Mouse (Mus musculus) intestine, postnatal 0 days (tissue): ENCODE results near the gene Fhl1. TPM values are rescaled to one million over a fixed set of nuclear protein-coding genes. Genes with fewer than 3 reads are reported as not detected.

Experiments
- ATAC-seq: fragments of 200-750 bp; cut with Nextera tagmentation; 2 replicates; pipeline ENCODE4 v1.8.0; 2017; ENCODE audit warnings: mild to moderate bottlenecking, moderate TSS enrichment, moderate library complexity
- H3K27ac ChIP-seq: fragments of 300-500 bp; sonication (generic); 2 replicates; pipeline ENCODE4 v1.5.1; 2014; ENCODE audit warnings: mild to moderate bottlenecking, low read depth, low read length, moderate library complexity
- H3K27me3 ChIP-seq: fragments of 300-500 bp; sonication (generic); replicated peaks from 2 replicates; pipeline ENCODE4 v1.6.1; 2014; ENCODE audit warnings: low read length, mixed read lengths; ENCODE audit not compliant: control insufficient read depth, insufficient read depth
- H3K36me3 ChIP-seq: fragments of 300-500 bp; sonication (generic); 2 replicates; pipeline ENCODE4 v1.6.1; 2014; ENCODE audit warnings: mild to moderate bottlenecking, moderate library complexity; ENCODE audit not compliant: control insufficient read depth, insufficient read depth
- H3K4me1 ChIP-seq: fragments of 300-500 bp; sonication (generic); replicated peaks from 2 replicates; pipeline ENCODE4 v1.6.1; 2014; ENCODE audit warnings: antibody characterized with exemption, low read length, mixed read lengths; ENCODE audit not compliant: control insufficient read depth, insufficient read depth
- H3K4me2 ChIP-seq: fragments of 300-500 bp; sonication (generic); replicated peaks from 2 replicates; pipeline ENCODE4 v1.6.1; 2014; ENCODE audit warnings: low read depth, mild to moderate bottlenecking, moderate library complexity
- H3K4me3 ChIP-seq: fragments of 300-500 bp; sonication (generic); 2 replicates; pipeline ENCODE4 v1.5.1; 2014; ENCODE audit warnings: low read depth, low read length
- H3K9ac ChIP-seq: fragments of 300-500 bp; sonication (generic); 2 replicates; pipeline ENCODE4 v1.6.1; 2014; ENCODE audit warnings: mild to moderate bottlenecking, low read depth, low read length
- H3K9me3 ChIP-seq: fragments of 300-500 bp; sonication (generic); 2 replicates; pipeline ENCODE4 v1.6.1; 2016; ENCODE audit warnings: mixed run types; ENCODE audit not compliant: control insufficient read depth
- CTCF ChIP-seq: sonication (generic); IDR thresholded peaks from 2 replicates; pipeline ENCODE4 v1.5.1; 2016; ENCODE audit warnings: low read depth, mild to moderate bottlenecking, control low read depth, antibody characterized with exemption, moderate library complexity
- WGBS: fragments of 180-500 bp; shearing (Covaris S2); extraction: QIAGEN DNeasy Blood & Tissue Kit; methylation state at CpG from one replicate; pipeline ENCODE4 v1.1.7; 2014; 5-methylcytosine and 5-hydroxymethylcytosine counted together
- polyA plus RNA-seq: library from polyadenylated mRNA; unstranded; fragments of >200 nt; fragmentation: Nextera tagmentation; extraction: Ambion mirVana; gene quantifications from 2 replicates; pipeline ENCODE4 v1.2.1, GENCODE M21; 2015

Fhl1 gene
- polyA plus RNA-seq, 1 experiment from 2014 or later = 95.9 TPM

DNA sequence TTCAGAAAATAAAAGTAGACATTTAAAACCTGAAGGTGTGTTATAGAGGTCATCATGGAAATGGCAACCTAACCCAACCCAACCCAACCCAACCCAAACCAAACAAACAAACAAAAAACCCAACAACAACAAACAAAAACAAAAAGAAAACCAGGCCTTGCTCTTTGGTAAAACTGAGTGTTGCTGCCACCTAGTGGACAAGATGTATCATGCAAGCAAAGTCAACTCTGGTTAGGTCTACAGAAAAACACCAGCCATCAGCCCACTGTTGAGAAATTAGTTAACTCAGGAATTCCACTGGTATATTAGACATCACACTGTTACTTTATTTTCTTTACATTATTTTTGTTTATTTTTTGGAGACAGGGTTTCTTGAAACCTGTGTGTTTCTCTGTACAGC is 107.8 kb downstream of the Fhl1 start:
- Histone ChIP-seq H3K9me3 (no peaks in the 10 kb centered on the region), H3K27me3 (no peaks in the 10 kb centered on the region), H3K4me3 (no peak overlapping the region), H3K36me3 (no peaks in the 10 kb centered on the region), H3K4me1 (no peaks in the 10 kb centered on the region), H3K4me2 (no peak overlapping the region), H3K27ac (no peak overlapping the region), H3K9ac (no peak overlapping the region)
- peak; percentile 73 for TF ChIP-seq CTCF
- no peak for ATAC-seq

DNA sequence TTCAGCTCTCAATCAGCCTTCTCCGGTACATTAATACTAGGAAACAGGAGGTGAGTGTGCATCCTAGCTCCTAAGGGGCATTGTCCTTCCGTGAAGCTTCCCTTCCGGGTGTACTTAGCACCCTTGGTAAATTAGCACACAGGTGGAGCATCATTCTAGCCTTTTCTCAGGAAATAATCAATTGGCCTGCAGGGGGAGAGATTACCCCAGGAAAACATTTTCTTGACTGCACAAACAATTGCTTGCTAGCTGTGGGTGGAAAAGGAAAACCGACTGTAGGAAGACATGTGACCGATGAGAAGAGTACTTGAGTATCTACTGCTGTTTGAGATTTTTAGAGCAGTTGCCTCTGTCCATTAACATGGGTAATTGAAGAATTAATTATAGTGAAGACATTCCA is 109.7 kb downstream of the Fhl1 start:
- peak; percentile 42; the same call in 1 of the 2 replicates for TF ChIP-seq CTCF
- Histone ChIP-seq H3K36me3 (no peaks in the 10 kb centered on the region), H3K4me1 (no peaks in the 10 kb centered on the region), H3K4me3 (no peak overlapping the region), H3K4me2 (no peak overlapping the region), H3K9ac (no peak overlapping the region), H3K27me3 (no peaks in the 10 kb centered on the region), H3K9me3 (no peaks in the 10 kb centered on the region), H3K27ac (no peak overlapping the region)
- 58% methylated on average over 5 of the region's 5 CpGs for WGBS
- ATAC-seq = no peak

Other genes starting within 250 kb of the Fhl1 start
- gene Gm10477, start 207.0 kb upstream of the Fhl1 start, polyA plus RNA-seq = not detected in 2 replicates
- gene Gm648, start 182.2 kb upstream of the Fhl1 start, polyA plus RNA-seq = not detected in 2 replicates
- gene Mmgt1, start 133.7 kb upstream of the Fhl1 start, polyA plus RNA-seq = 11.0 and 11.6 TPM in 2 replicates
- gene Slc9a6, start 122.0 kb upstream of the Fhl1 start, polyA plus RNA-seq = 11.7 and 12.5 TPM in 2 replicates
- gene Map7d3, start 90.5 kb downstream of the Fhl1 start, polyA plus RNA-seq = 1.2 and 1.4 TPM in 2 replicates
- 1.3 and 2.2 TPM in 2 replicates for gene Adgrg4, start 138.4 kb downstream of the Fhl1 start, polyA plus RNA-seq